Mouse (Mus musculus): ENCODE data around the gene Aifm3. TPM values are rescaled to one million over a fixed set of nuclear protein-coding genes. Genes with fewer than 3 reads are reported as not detected.
"Not testable (repeated sequence)": the region's sequence is repeated elsewhere in the genome, so short reads cannot be mapped to it uniquely, and the experiment has no call there.

Gene Aifm3
- polyA plus RNA-seq, 1 experiment = 3.3 TPM

- no peak for DNase-seq (ENCODE audit: low read depth)
Measured at GRCm38 (mm10) chr16:17499249-17499883, 10.0 kb downstream of the Aifm3 start.

- DNase-seq (ENCODE audit: low read depth) = no peak
Measured at GRCm38 (mm10) chr16:17502681-17503080, 13.3 kb downstream of the Aifm3 start.

GRCm38 (mm10) chr16:17507018-17507552, 17.7 kb downstream of the Aifm3 start:
- DNase-seq (ENCODE audit: low read depth) = no peak

GRCm38 (mm10) chr16:17508031-17508430, 18.6 kb downstream of the Aifm3 start:
- DNase-seq (ENCODE audit: low read depth) = not testable (repeated sequence)

GRCm38 (mm10) chr16:17508546-17509239, 19.3 kb downstream of the Aifm3 start, which contains the start of gene Lztr1:
Gene Lztr1, plus strand, starts transcription at chr16:17508688.
- DNase-seq (ENCODE audit: low read depth) = no peak

GRCm38 (mm10) chr16:17509240-17509597, 19.8 kb downstream of the Aifm3 start:
- DNase-seq (ENCODE audit: low read depth) = no peak

- DNase-seq (ENCODE audit: low read depth) = no peak
Measured at GRCm38 (mm10) chr16:17510143-17510542, 20.7 kb downstream of the Aifm3 start.

- DNase-seq (ENCODE audit: low read depth) = no peak
Measured at GRCm38 (mm10) chr16:17510686-17511085, 21.3 kb downstream of the Aifm3 start.

GRCm38 (mm10) chr16:17511431-17511830, 22.0 kb downstream of the Aifm3 start:
- no peak for DNase-seq (ENCODE audit: low read depth)

- no peak for DNase-seq (ENCODE audit: low read depth)
Measured at GRCm38 (mm10) chr16:17518910-17519309, 29.5 kb downstream of the Aifm3 start.

- DNase-seq (ENCODE audit: low read depth) = no peak
Measured at GRCm38 (mm10) chr16:17524156-17524555, 34.7 kb downstream of the Aifm3 start.

GRCm38 (mm10) chr16:17525524-17525923, 36.1 kb downstream of the Aifm3 start:
- no peak for DNase-seq (ENCODE audit: low read depth)

- no peak for DNase-seq (ENCODE audit: low read depth)
Measured at GRCm38 (mm10) chr16:17526223-17526622, 36.8 kb downstream of the Aifm3 start.

GRCm38 (mm10) chr16:17527606-17528005, 38.2 kb downstream of the Aifm3 start:
- no peak for DNase-seq (ENCODE audit: low read depth)

GRCm38 (mm10) chr16:17528276-17528675, 38.9 kb downstream of the Aifm3 start:
- no peak for DNase-seq (ENCODE audit: low read depth)

GRCm38 (mm10) chr16:17529981-17530586, 40.7 kb downstream of the Aifm3 start:
- no peak for DNase-seq (ENCODE audit: low read depth)

- no peak for DNase-seq (ENCODE audit: low read depth)
Measured at GRCm38 (mm10) chr16:17530640-17531288, 41.4 kb downstream of the Aifm3 start, which contains the start of gene Thap7. Gene Thap7, minus strand, starts transcription at chr16:17531136.

GRCm38 (mm10) chr16:17532271-17532670, 42.9 kb downstream of the Aifm3 start:
- no peak for DNase-seq (ENCODE audit: low read depth)

GRCm38 (mm10) chr16:17532676-17533329, 43.4 kb downstream of the Aifm3 start:
- no peak for DNase-seq (ENCODE audit: low read depth)

GRCm38 (mm10) chr16:17536584-17536983, 47.2 kb downstream of the Aifm3 start:
- no peak for DNase-seq (ENCODE audit: low read depth)

- DNase-seq (ENCODE audit: low read depth) = no peak
Measured at GRCm38 (mm10) chr16:17542632-17543031, 53.2 kb downstream of the Aifm3 start.

- DNase-seq (ENCODE audit: low read depth) = no peak
Measured at GRCm38 (mm10) chr16:17552837-17553236, 63.4 kb downstream of the Aifm3 start.
